8 mouse cellular contexts compared by ENCODE assay signal in genomic region chr5:140178058-140178690, GRCm38 (mm10).
DNase-seq lines count a peak whose midpoint lies in the region; ATAC-seq and TF ChIP-seq lines count a peak whose summit lies in the region.

No protein-coding gene starts in this region.

- TF ChIP-seq CTCF in cerebellum, adult 2 months (IDR thresholded peaks at IDR 0.05; ENCODE audit: borderline replicate concordance, insufficient read depth, low read depth, low read length): no peak

- no peak overlapping the region for H3K27ac ChIP-seq in cerebellum, adult 2 months (ENCODE audit: insufficient read depth, low read length)
- H3K27ac ChIP-seq in heart, embryonic 14.5 days (replicated peaks in 1 of 2; ENCODE audit: control insufficient read depth in 1 of 2, insufficient read depth in 1 of 2, low read depth in 2 of 2, low read length in 2 of 2): peak overlapping the region; percentile 60 to 81

- H3K36me3 ChIP-seq in heart, embryonic 14.5 days (ENCODE audit: control insufficient read depth, insufficient read depth, low read length): no peaks in the 10 kb centered on the region

- H3K4me1 ChIP-seq in cerebellum, adult 2 months (ENCODE audit: control insufficient read depth, insufficient read depth, low read length): peaks cover 8% of the 10 kb centered on the region
- peaks cover 9 to 13% of the 10 kb centered on the region in 2 experiments for H3K4me1 ChIP-seq in heart, embryonic 14.5 days (ENCODE audit: control insufficient read depth in 2 of 2, insufficient read depth in 2 of 2, low read length in 2 of 2)

- H3K9ac ChIP-seq in heart, embryonic 14.5 days (ENCODE audit: low read length): no peak overlapping the region; the same call in 1 of the 2 replicates

- no peak for DNase-seq in frontal cortex, adult 2 months (ENCODE audit: extremely low spot score in 1 of 2, low spot score in 1 of 2)
- peak; percentile 57 to 73 for DNase-seq in cerebellum, adult 2 months
- DNase-seq in kidney, postnatal 4 days: peak; percentile 33 to 58
- no peak for DNase-seq in urinary bladder, postnatal 25 days (ENCODE audit: low spot score)
- no peak for DNase-seq in layer of hippocampus, adult 9-10 months (ENCODE audit: low spot score)
- DNase-seq in spleen, adult 12 weeks (ENCODE audit: low spot score): no peak

- no peak for TF ChIP-seq POLR2A in cerebellum, adult 2 months (IDR thresholded peaks at IDR 0.05; ENCODE audit: borderline replicate concordance, insufficient read depth, low read length)

- H3K9me3 ChIP-seq in heart, embryonic 14.5 days (ENCODE audit: control insufficient read depth, low read length): no peaks in the 10 kb centered on the region

- peak; percentile 52; the same call in 1 of the 2 replicates for ATAC-seq in frontal cortex, adult (ENCODE audit: low TSS enrichment)
- ATAC-seq in heart, embryonic 14.5 days (ENCODE audit: insufficient number of reproducible peaks, insufficient read depth, low FRiP score, low read depth): peak; percentile 70

- H3K4me2 ChIP-seq in heart, embryonic 14.5 days (ENCODE audit: low read length): no peak overlapping the region

- WGBS in cerebellum, adult 2 months: 20% methylated on average over 10 of the region's 10 CpGs
- WGBS in heart, embryonic 14.5 days: 37% methylated on average over 10 of the region's 10 CpGs

- H3K4me3 ChIP-seq in cerebellum, adult 2 months (replicated peaks; ENCODE audit: insufficient read depth, low read depth, low read length): no peak overlapping the region
- H3K4me3 ChIP-seq in heart, embryonic 14.5 days (ENCODE audit: control insufficient read depth in 1 of 2, insufficient read depth in 1 of 2, low read depth in 1 of 2, low read length in 2 of 2): no peak overlapping the region

- no peaks in the 10 kb centered on the region for H3K27me3 ChIP-seq in cerebellum, adult 2 months (ENCODE audit: control insufficient read depth, insufficient read depth, low read length)
- no peaks in the 10 kb centered on the region for H3K27me3 ChIP-seq in heart, embryonic 14.5 days (ENCODE audit: control insufficient read depth, insufficient read depth, low read length)

Comparison
In these comparisons a context has a peak if more than half of its experiments do, and no peak if none do; other contexts are left out.
1. DNase-seq: peak in cerebellum, adult 2 months (2 of 2) and kidney, postnatal 4 days (2 of 2); none in frontal cortex, adult 2 months (0 of 2), urinary bladder, postnatal 25 days (single experiment), layer of hippocampus, adult 9-10 months (single experiment) and spleen, adult 12 weeks (single experiment).